Mouse (Mus musculus): ENCODE results near the gene Togaram2.

The Togaram2 gene

GRCm38 (mm10) chr17:71682379-71682778 lies 9.3 kb downstream of the Togaram2 start:
- DNase-seq (ENCODE audit: low read depth, low spot score): no peak

GRCm38 (mm10) chr17:71683281-71683680 lies 10.2 kb downstream of the Togaram2 start:
- DNase-seq (ENCODE audit: low read depth, low spot score): no peak

- DNase-seq (ENCODE audit: low read depth, low spot score): no peak
Measured at GRCm38 (mm10) chr17:71684103-71684608, 11.1 kb downstream of the Togaram2 start.

GRCm38 (mm10) chr17:71687436-71687835 lies 14.4 kb downstream of the Togaram2 start:
- peak; percentile 61 for DNase-seq (ENCODE audit: low read depth, low spot score)

GRCm38 (mm10) chr17:71689903-71690302 lies 16.8 kb downstream of the Togaram2 start:
- DNase-seq (ENCODE audit: low read depth, low spot score): no peak

GRCm38 (mm10) chr17:71691361-71691875 lies 18.4 kb downstream of the Togaram2 start:
- no peak for DNase-seq (ENCODE audit: low read depth, low spot score)

GRCm38 (mm10) chr17:71693313-71693712 lies 20.3 kb downstream of the Togaram2 start:
- peak; percentile 24 for DNase-seq (ENCODE audit: low read depth, low spot score)

- DNase-seq (ENCODE audit: low read depth, low spot score): peak; percentile 80
Measured at GRCm38 (mm10) chr17:71693780-71694179, 20.7 kb downstream of the Togaram2 start.

- DNase-seq (ENCODE audit: low read depth, low spot score): no peak
Measured at GRCm38 (mm10) chr17:71695151-71695550, 22.1 kb downstream of the Togaram2 start.

GRCm38 (mm10) chr17:71695716-71696315 lies 22.8 kb downstream of the Togaram2 start:
- DNase-seq (ENCODE audit: low read depth, low spot score): no peak

- no peak for DNase-seq (ENCODE audit: low read depth, low spot score)
Measured at GRCm38 (mm10) chr17:71696396-71696795, 23.3 kb downstream of the Togaram2 start.

GRCm38 (mm10) chr17:71697896-71698618 lies 25.0 kb downstream of the Togaram2 start:
- DNase-seq (ENCODE audit: low read depth, low spot score): no peak

- DNase-seq (ENCODE audit: low read depth, low spot score): no peak
Measured at GRCm38 (mm10) chr17:71698619-71698956, 25.5 kb downstream of the Togaram2 start.

GRCm38 (mm10) chr17:71705113-71705512 lies 32.1 kb downstream of the Togaram2 start:
- DNase-seq (ENCODE audit: low read depth, low spot score): no peak

- DNase-seq (ENCODE audit: low read depth, low spot score): peak; percentile 22
Measured at GRCm38 (mm10) chr17:71705550-71706480, 32.8 kb downstream of the Togaram2 start.

GRCm38 (mm10) chr17:71707715-71708114 lies 34.7 kb downstream of the Togaram2 start:
- DNase-seq (ENCODE audit: low read depth, low spot score): peak; percentile 52

GRCm38 (mm10) chr17:71712279-71712678 lies 39.2 kb downstream of the Togaram2 start:
- DNase-seq (ENCODE audit: low read depth, low spot score): no peak

GRCm38 (mm10) chr17:71715034-71715433 lies 42.0 kb downstream of the Togaram2 start:
- DNase-seq (ENCODE audit: low read depth, low spot score): no peak

GRCm38 (mm10) chr17:71717881-71718625 lies 45.0 kb downstream of the Togaram2 start:
- no peak for DNase-seq (ENCODE audit: low read depth, low spot score)

GRCm38 (mm10) chr17:71720434-71720833 lies 47.4 kb downstream of the Togaram2 start:
- DNase-seq (ENCODE audit: low read depth, low spot score): no peak

GRCm38 (mm10) chr17:71721019-71721418 lies 48.0 kb downstream of the Togaram2 start:
- DNase-seq (ENCODE audit: low read depth, low spot score): no peak

Measured in R1 (cell line).